Mouse (Mus musculus) kidney, postnatal 25 days (tissue): ENCODE data around the gene Lpar3.
A peak's percentile ranks its signal among the peaks of the same experiment; 100 is the strongest.

Experiments
- DNase-seq, 2 experiments: peaks; one replicate each; pipeline ENCODE4 v3.0.0; 2021; ENCODE audit warnings: mixed read lengths in 2 of 2

Gene Lpar3

GRCm38 (mm10) chr3:146211141-146211747 is 9.5 kb upstream of the Lpar3 start:
- peak; percentile 15 to 50 for DNase-seq

- DNase-seq = no peak
Observed at GRCm38 (mm10) chr3:146211964-146212363, 8.8 kb upstream of the Lpar3 start.

- DNase-seq = no peak
Observed at GRCm38 (mm10) chr3:146213336-146213735, 7.4 kb upstream of the Lpar3 start.

- DNase-seq = no peak
Observed at GRCm38 (mm10) chr3:146216561-146216960, 4.2 kb upstream of the Lpar3 start.

GRCm38 (mm10) chr3:146224271-146224670 is 3.5 kb downstream of the Lpar3 start:
- DNase-seq = peak; percentile 70 to 76

GRCm38 (mm10) chr3:146225061-146225761 is 4.4 kb downstream of the Lpar3 start:
- no peak for DNase-seq

- no peak for DNase-seq
Observed at GRCm38 (mm10) chr3:146227427-146227826, 6.7 kb downstream of the Lpar3 start.

- no peak for DNase-seq
Observed at GRCm38 (mm10) chr3:146228559-146229310, 8.0 kb downstream of the Lpar3 start.

- DNase-seq = no peak
Observed at GRCm38 (mm10) chr3:146232708-146233107, 11.9 kb downstream of the Lpar3 start.

GRCm38 (mm10) chr3:146233741-146234140 is 13.0 kb downstream of the Lpar3 start:
- peak; percentile 51 to 64 for DNase-seq

- no peak for DNase-seq
Observed at GRCm38 (mm10) chr3:146234530-146234929, 13.8 kb downstream of the Lpar3 start.

- no peak for DNase-seq
Observed at GRCm38 (mm10) chr3:146236280-146236679, 15.5 kb downstream of the Lpar3 start.

GRCm38 (mm10) chr3:146237676-146238075 is 16.9 kb downstream of the Lpar3 start:
- peak; percentile 67 to 80 for DNase-seq

- no peak for DNase-seq
Observed at GRCm38 (mm10) chr3:146244630-146245029, 23.9 kb downstream of the Lpar3 start.

- no peak for DNase-seq
Observed at GRCm38 (mm10) chr3:146246557-146246956, 25.8 kb downstream of the Lpar3 start.

GRCm38 (mm10) chr3:146246992-146247391 is 26.2 kb downstream of the Lpar3 start:
- no peak for DNase-seq

- no peak for DNase-seq
Observed at GRCm38 (mm10) chr3:146249895-146250294, 29.1 kb downstream of the Lpar3 start.

- DNase-seq = no peak
Observed at GRCm38 (mm10) chr3:146251771-146252170, 31.0 kb downstream of the Lpar3 start.

- peak; percentile 36 to 81 for DNase-seq
Observed at GRCm38 (mm10) chr3:146253736-146254320, 33.1 kb downstream of the Lpar3 start.

- no peak for DNase-seq
Observed at GRCm38 (mm10) chr3:146255123-146255522, 34.4 kb downstream of the Lpar3 start.

- DNase-seq = no peak
Observed at GRCm38 (mm10) chr3:146257483-146258122, 36.8 kb downstream of the Lpar3 start.

- peak; percentile 54 to 77 for DNase-seq
Observed at GRCm38 (mm10) chr3:146260203-146260602, 39.4 kb downstream of the Lpar3 start.

GRCm38 (mm10) chr3:146260845-146261244 is 40.1 kb downstream of the Lpar3 start:
- no peak for DNase-seq
